Mouse (Mus musculus) forebrain, embryonic 12.5 days (tissue): Measurements from ENCODE around the gene Rasal2. TPM values are rescaled to one million over a fixed set of nuclear protein-coding genes. Genes with fewer than 3 reads are reported as not detected.

ENCODE experiments used
- ATAC-seq: fragments of 200-750 bp; cut with Nextera tagmentation; 2 replicates; pipeline ENCODE4 v1.8.0; 2017; ENCODE audit warnings: moderate TSS enrichment; ENCODE audit not compliant: low FRiP score
- H3K27ac ChIP-seq: fragments of 300-500 bp; sonication (generic); 2 replicates; pipeline ENCODE4 v1.5.1; 2016; ENCODE audit warnings: mild to moderate bottlenecking
- H3K27me3 ChIP-seq: fragments of 300-500 bp; sonication (generic); 2 replicates; pipeline ENCODE4 v1.6.1; 2016; ENCODE audit warnings: mild to moderate bottlenecking
- H3K36me3 ChIP-seq: fragments of 300-500 bp; sonication (generic); replicated peaks from 2 replicates; pipeline ENCODE4 v1.6.1; 2016; ENCODE audit warnings: mild to moderate bottlenecking
- H3K4me1 ChIP-seq: fragments of 300-500 bp; sonication (generic); 2 replicates; pipeline ENCODE4 v1.6.1; 2016
- H3K4me2 ChIP-seq: fragments of 300-500 bp; sonication (generic); 2 replicates; pipeline ENCODE4 v1.6.1; 2016; ENCODE audit warnings: mild to moderate bottlenecking, moderate library complexity
- H3K4me3 ChIP-seq: fragments of 300-500 bp; sonication (generic); replicated peaks from 2 replicates; pipeline ENCODE4 v1.5.1; 2016; ENCODE audit warnings: mild to moderate bottlenecking
- H3K9ac ChIP-seq: fragments of 300-500 bp; sonication (generic); 2 replicates; pipeline ENCODE4 v1.6.1; 2016; ENCODE audit warnings: mild to moderate bottlenecking
- H3K9me3 ChIP-seq: fragments of 300-500 bp; sonication (generic); 2 replicates; pipeline ENCODE4 v1.6.1; 2016
- WGBS: fragments of 180-500 bp; shearing (Covaris S2); methylation state at CpG from one replicate; pipeline ENCODE4 v1.1.7; 2016; 5-methylcytosine and 5-hydroxymethylcytosine counted together
- polyA plus RNA-seq: library from polyadenylated mRNA; unstranded; fragments of >200 nt; fragmentation: Nextera tagmentation; extraction: Ambion mirVana; gene quantifications from 2 replicates; pipeline ENCODE4 v1.2.1, GENCODE M21; 2016

Rasal2 gene
- polyA plus RNA-seq, 1 experiment from 2014 or later = 28.9 TPM

- Histone ChIP-seq H3K36me3 (no peaks in the 10 kb centered on the region), H3K27me3 (no peaks in the 10 kb centered on the region), H3K27ac (peak overlapping the region; percentile 57), H3K4me2 (peak overlapping the region; percentile 47), H3K4me3 (peak overlapping the region; percentile 18), H3K9me3 (no peaks in the 10 kb centered on the region), H3K4me1 (peaks cover 10% of the 10 kb centered on the region), H3K9ac (peak overlapping the region; percentile 40; the same call in 1 of the 2 replicates)
- peak; percentile 79 for ATAC-seq
- 19% methylated on average over 19 of the region's 19 CpGs for WGBS
These were observed 311.1 kb downstream of the Rasal2 start for GRCm38 (mm10) chr1:157101122-157101865.

- H3K9me3 ChIP-seq = no peaks in the 10 kb centered on the region
- ATAC-seq = no peak
These were observed 316.9 kb downstream of the Rasal2 start for GRCm38 (mm10) chr1:157095534-157095933.

GRCm38 (mm10) chr1:157092622-157093021, 319.8 kb downstream of the Rasal2 start:
- Histone ChIP-seq H3K27ac (no peak overlapping the region), H3K9me3 (no peaks in the 10 kb centered on the region), H3K4me1 (no peaks in the 10 kb centered on the region), H3K4me2 (no peak overlapping the region), H3K4me3 (no peak overlapping the region), H3K27me3 (no peaks in the 10 kb centered on the region), H3K36me3 (no peaks in the 10 kb centered on the region), H3K9ac (no peak overlapping the region)
- 98% methylated on average over 1 of the region's 1 CpGs for WGBS
- no peak for ATAC-seq

More at GRCm38 (mm10) chr1:157095534-157095933, 316.9 kb downstream of the Rasal2 start:
- Histone ChIP-seq H3K9ac (no peak overlapping the region), H3K4me3 (no peak overlapping the region), H3K27ac (no peak overlapping the region), H3K4me2 (no peak overlapping the region), H3K36me3 (no peaks in the 10 kb centered on the region), H3K27me3 (no peaks in the 10 kb centered on the region), H3K4me1 (no peaks in the 10 kb centered on the region)
- 83% methylated on average over 4 of the region's 4 CpGs for WGBS

- Histone ChIP-seq H3K4me3 (no peak overlapping the region), H3K27ac (no peak overlapping the region), H3K27me3 (no peaks in the 10 kb centered on the region), H3K4me1 (no peaks in the 10 kb centered on the region), H3K9me3 (no peaks in the 10 kb centered on the region), H3K4me2 (no peak overlapping the region), H3K9ac (no peak overlapping the region), H3K36me3 (no peaks in the 10 kb centered on the region)
- ATAC-seq = no peak
- WGBS = 59% methylated on average over 4 of the region's 4 CpGs
These were observed 320.3 kb downstream of the Rasal2 start for GRCm38 (mm10) chr1:157092140-157092539.

- WGBS = 78% methylated on average over 3 of the region's 3 CpGs
- Histone ChIP-seq H3K27me3 (no peaks in the 10 kb centered on the region), H3K9ac (no peak overlapping the region), H3K4me2 (no peak overlapping the region), H3K9me3 (no peaks in the 10 kb centered on the region), H3K36me3 (no peaks in the 10 kb centered on the region), H3K27ac (no peak overlapping the region), H3K4me1 (peaks cover 6% of the 10 kb centered on the region; the same call in 1 of the 2 replicates), H3K4me3 (no peak overlapping the region)
- no peak for ATAC-seq
These were observed 321.6 kb downstream of the Rasal2 start for GRCm38 (mm10) chr1:157090835-157091234.

GRCm38 (mm10) chr1:157086097-157086994, 326.0 kb downstream of the Rasal2 start:
- WGBS = 10% methylated on average over 25 of the region's 25 CpGs
- ATAC-seq = peak; percentile 73
- Histone ChIP-seq H3K27me3 (peaks cover 3% of the 10 kb centered on the region; the same call in 1 of the 2 replicates), H3K4me1 (peaks cover 18% of the 10 kb centered on the region), H3K36me3 (no peaks in the 10 kb centered on the region), H3K9ac (peak overlapping the region; percentile 56), H3K27ac (peak overlapping the region; percentile 25; the same call in 1 of the 2 replicates), H3K4me3 (peak overlapping the region; percentile 39), H3K9me3 (no peaks in the 10 kb centered on the region), H3K4me2 (peak overlapping the region; percentile 58)

Other genes with a start within 250 kb of the Rasal2 start
- 6.7 and 8.3 TPM in 2 replicates for gene Cryzl2, start 46.0 kb upstream of the Rasal2 start, polyA plus RNA-seq
- 0.52 and 0.53 TPM in 2 replicates for gene Sec16b, start 94.1 kb upstream of the Rasal2 start, polyA plus RNA-seq